ENCODE assay signal across 21 mouse cellular contexts in the genomic region with DNA sequence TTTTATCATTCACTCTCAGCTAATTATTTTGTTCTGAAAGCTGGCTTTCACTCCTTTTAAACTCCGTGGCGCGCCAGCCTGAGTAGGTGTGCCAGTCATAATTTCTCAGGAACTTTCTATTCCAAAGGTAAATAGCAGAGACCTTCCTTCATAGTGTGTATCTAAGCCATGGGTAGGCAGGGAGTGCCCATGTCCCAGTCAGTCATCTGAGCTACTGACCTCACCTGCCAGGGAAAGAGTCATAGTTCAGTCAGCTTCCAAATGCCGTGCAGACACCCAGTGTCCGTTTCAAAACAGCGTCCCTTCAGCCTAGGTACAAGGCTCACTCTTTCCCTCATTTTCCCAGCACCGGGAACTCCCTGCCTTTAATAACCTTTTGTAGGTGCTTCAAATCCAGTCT.
"Had no signal": no experiment of that assay in that cellular context is flagged by ENCODE, and none has a peak within 500 bp of the region (broad histone marks: within the 10 kb centered on the region; RNA-seq: fewer than 3 reads in every experiment).

No protein-coding gene starts in this region.

- H3K27me3 ChIP-seq: limb, embryonic 13.5 days; midbrain, embryonic 12.5 days; neural tube, embryonic 13.5 days had no signal

- ATAC-seq: liver, postnatal 0 days; lung, postnatal 0 days; midbrain, embryonic 16.5 days had no signal

- DNase-seq: kidney, adult 11 months; kidney, postnatal 10 days; kidney, postnatal 4 days; layer of hippocampus, adult 9-11 months; liver; liver, postnatal 0 days; lung, embryonic 14.5 days; retina, postnatal 1 day; right cerebral cortex, postnatal 25 days; thymus, adult 2 months; thymus, postnatal 25 days had no signal

- H3K4me2 ChIP-seq: limb, embryonic 13.5 days; lung, embryonic 14.5 days; midbrain, embryonic 12.5 days; neural tube, embryonic 13.5 days had no signal

- H3K36me3 ChIP-seq: limb, embryonic 10.5 days; limb, embryonic 13.5 days; midbrain, embryonic 12.5 days; neural tube, embryonic 13.5 days had no signal

- H3K4me3 ChIP-seq: layer of hippocampus, adult 2 months; limb, embryonic 10.5 days; limb, embryonic 13.5 days; midbrain, embryonic 12.5 days; myocyte; neural tube, embryonic 13.5 days had no signal

- H3K9me3 ChIP-seq: limb, embryonic 10.5 days; midbrain, embryonic 12.5 days had no signal

- H3K9ac ChIP-seq: limb, embryonic 13.5 days; liver, embryonic 14.5 days; liver, postnatal 0 days; lung, embryonic 14.5 days; midbrain, embryonic 12.5 days; neural tube, embryonic 13.5 days had no signal

- H3K4me1 ChIP-seq: limb, embryonic 10.5 days; limb, embryonic 13.5 days; midbrain, embryonic 12.5 days had no signal

- H3K27ac ChIP-seq: layer of hippocampus, adult 2 months; limb, embryonic 10.5 days; limb, embryonic 13.5 days; liver, embryonic 14.5 days; macrophage; midbrain, embryonic 12.5 days; neural tube, embryonic 13.5 days had no signal
